Mouse (Mus musculus) liver, postnatal 0 days (tissue): Measurements from ENCODE around the gene Car2.

Experiments
- CTCF ChIP-seq: sonication (generic); IDR thresholded peaks from 2 replicates; pipeline ENCODE4 v1.5.1; 2016; ENCODE audit warnings: antibody characterized with exemption, low read depth
- EP300 ChIP-seq: IDR thresholded peaks from 2 replicates; pipeline ENCODE4 v1.6.1; 2016; ENCODE audit warnings: antibody characterized with exemption, low read depth, mild to moderate bottlenecking

DNA sequence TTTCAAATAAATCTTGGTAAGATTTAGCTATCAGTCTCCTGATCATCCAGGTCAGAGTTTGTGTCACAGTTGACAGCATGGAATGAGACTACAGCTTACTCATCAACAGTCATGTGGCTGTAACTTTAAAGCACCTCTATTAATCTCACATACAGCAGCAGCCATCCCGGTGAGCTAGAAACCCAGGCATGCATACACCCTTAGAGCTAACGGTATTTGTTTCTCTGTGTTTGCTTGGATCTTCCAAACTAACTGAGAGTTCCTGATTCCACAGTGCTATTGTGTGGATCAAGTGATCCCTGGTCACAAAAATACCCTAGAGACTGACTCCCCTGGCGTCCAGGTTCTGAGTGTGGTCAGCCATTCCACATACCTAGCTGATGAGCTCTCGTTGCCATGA lies 24.3 kb upstream of the Car2 start:
- no peak for TF ChIP-seq CTCF
- no peak for TF ChIP-seq EP300
